Mouse (Mus musculus) hindbrain, embryonic 13.5 days (tissue): ENCODE results near the gene Ankrd33. TPM values are rescaled to one million over a fixed set of nuclear protein-coding genes. Genes with fewer than 3 reads are reported as not detected.
A peak's percentile ranks its signal among the peaks of the same experiment; 100 is the strongest.

Experiments used
- ATAC-seq: fragments of 200-750 bp; cut with Nextera tagmentation; 2 replicates; pipeline ENCODE4 v1.8.0; 2017; ENCODE audit warnings: moderate TSS enrichment; ENCODE audit not compliant: low FRiP score
- H3K27ac ChIP-seq: fragments of 300-500 bp; sonication (generic); 2 replicates; pipeline ENCODE4 v1.5.1; 2015; ENCODE audit warnings: inconsistent platforms, mild to moderate bottlenecking, moderate library complexity
- H3K27me3 ChIP-seq: fragments of 300-500 bp; sonication (generic); 2 replicates; pipeline ENCODE4 v1.6.1; 2015; ENCODE audit warnings: mild to moderate bottlenecking, inconsistent platforms
- H3K36me3 ChIP-seq: fragments of 300-500 bp; sonication (generic); 2 replicates; pipeline ENCODE4 v1.6.1; 2015; ENCODE audit warnings: mild to moderate bottlenecking, inconsistent platforms
- H3K4me1 ChIP-seq: fragments of 300-500 bp; sonication (generic); replicated peaks from 2 replicates; pipeline ENCODE4 v1.6.1; 2015; ENCODE audit warnings: inconsistent platforms
- H3K4me2 ChIP-seq: fragments of 300-500 bp; sonication (generic); 2 replicates; pipeline ENCODE4 v1.6.1; 2015; ENCODE audit warnings: inconsistent platforms, mild to moderate bottlenecking, moderate library complexity
- H3K4me3 ChIP-seq: fragments of 300-500 bp; sonication (generic); 2 replicates; pipeline ENCODE4 v1.5.1; 2015; ENCODE audit warnings: mild to moderate bottlenecking, inconsistent platforms
- H3K9ac ChIP-seq: fragments of 300-500 bp; sonication (generic); 2 replicates; pipeline ENCODE4 v1.6.1; 2015; ENCODE audit warnings: mild to moderate bottlenecking, inconsistent platforms
- H3K9me3 ChIP-seq: fragments of 300-500 bp; sonication (generic); 2 replicates; pipeline ENCODE4 v1.6.1; 2016; ENCODE audit warnings: inconsistent platforms
- WGBS: fragments of 180-500 bp; shearing (Covaris S2); methylation state at CpG from one replicate; pipeline ENCODE4 v1.1.7; 2015; 5-methylcytosine and 5-hydroxymethylcytosine counted together
- polyA plus RNA-seq: library from polyadenylated mRNA; unstranded; fragments of >200 nt; fragmentation: Nextera tagmentation; extraction: Ambion mirVana; gene quantifications from 2 replicates; pipeline ENCODE4 v1.2.1, GENCODE M21; 2015

The Ankrd33 gene
- polyA plus RNA-seq, 1 experiment from 2014 or later = not detected

GRCm38 (mm10) chr15:101091551-101091950, 24.0 kb upstream of the Ankrd33 start:
- Histone ChIP-seq H3K4me2 (no peak overlapping the region), H3K9ac (no peak overlapping the region), H3K4me1 (peaks cover 39% of the 10 kb centered on the region), H3K4me3 (no peak overlapping the region), H3K36me3 (no peaks in the 10 kb centered on the region), H3K27me3 (no peaks in the 10 kb centered on the region), H3K9me3 (no peaks in the 10 kb centered on the region), H3K27ac (peak overlapping the region; percentile 89)
- no peak for ATAC-seq
- WGBS = 95% methylated on average over 8 of the region's 8 CpGs

DNA sequence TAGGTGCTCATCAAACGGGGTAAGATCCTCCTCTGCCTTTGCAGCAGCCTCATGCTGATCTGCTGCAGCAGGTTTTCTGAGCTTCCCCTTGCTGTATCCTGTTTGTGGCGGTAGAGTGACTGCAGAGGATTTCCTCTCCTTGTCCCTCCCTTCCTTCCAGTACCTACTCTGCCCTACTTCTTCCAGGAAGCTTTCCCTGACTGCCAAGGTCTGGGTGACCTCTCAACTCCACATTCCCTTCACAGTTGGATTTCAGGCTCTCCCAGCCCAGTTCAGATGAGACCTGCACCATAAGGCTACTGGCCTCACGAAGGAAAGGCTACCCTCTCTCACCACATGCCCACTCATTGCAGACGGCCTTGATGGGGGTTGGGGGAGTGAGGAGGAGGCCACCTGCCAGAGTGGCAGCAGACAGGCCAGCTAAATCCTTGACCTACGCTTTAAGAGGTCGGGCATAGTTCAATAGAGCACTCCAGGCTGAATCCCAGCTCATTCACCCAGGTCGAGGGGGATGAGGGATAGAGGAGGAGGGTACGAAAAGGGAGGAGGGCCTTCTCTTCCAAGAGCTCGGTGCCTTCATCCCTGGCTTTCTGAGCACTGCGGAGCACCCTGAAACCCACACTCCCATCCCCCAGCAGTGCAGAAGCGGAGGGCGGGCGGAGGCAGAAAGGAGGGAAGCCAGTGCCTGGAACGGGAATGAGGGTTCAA, 23.3 kb upstream of the Ankrd33 start:
- Histone ChIP-seq H3K9me3 (no peaks in the 10 kb centered on the region), H3K36me3 (no peaks in the 10 kb centered on the region), H3K27me3 (no peaks in the 10 kb centered on the region), H3K27ac (peak overlapping the region; percentile 89), H3K9ac (no peak overlapping the region), H3K4me3 (no peak overlapping the region), H3K4me2 (peak overlapping the region; percentile 35), H3K4me1 (peaks cover 39% of the 10 kb centered on the region)
- WGBS = 23% methylated on average over 14 of the region's 14 CpGs
- peak; percentile 47; the same call in 1 of the 2 replicates for ATAC-seq

GRCm38 (mm10) chr15:101092829-101093648, 22.5 kb upstream of the Ankrd33 start:
- H3K27ac ChIP-seq = peak overlapping the region; percentile 89
- peak; percentile 88 for ATAC-seq
- H3K36me3 ChIP-seq = no peaks in the 10 kb centered on the region
- 7% methylated on average over 25 of the region's 25 CpGs for WGBS
- H3K9me3 ChIP-seq = no peaks in the 10 kb centered on the region
- H3K27me3 ChIP-seq = no peaks in the 10 kb centered on the region
- peak overlapping the region; percentile 35 for H3K4me2 ChIP-seq
- H3K4me3 ChIP-seq = no peak overlapping the region
- 0 out of 2 replicates have a peak overlapping the region, but pooled peaks have one; percentile 29 for H3K9ac ChIP-seq
- peaks cover 42% of the 10 kb centered on the region for H3K4me1 ChIP-seq

- H3K4me2 ChIP-seq = no peak overlapping the region
- H3K36me3 ChIP-seq = no peaks in the 10 kb centered on the region
- no peak for ATAC-seq
- peaks cover 44% of the 10 kb centered on the region for H3K4me1 ChIP-seq
- no peak overlapping the region for H3K9ac ChIP-seq
- 42% methylated on average over 6 of the region's 6 CpGs for WGBS
- H3K27ac ChIP-seq = peak overlapping the region; percentile 89
- no peak overlapping the region for H3K4me3 ChIP-seq
- no peaks in the 10 kb centered on the region for H3K9me3 ChIP-seq
- H3K27me3 ChIP-seq = no peaks in the 10 kb centered on the region
Measured at GRCm38 (mm10) chr15:101093988-101094387, 21.6 kb upstream of the Ankrd33 start.

DNA sequence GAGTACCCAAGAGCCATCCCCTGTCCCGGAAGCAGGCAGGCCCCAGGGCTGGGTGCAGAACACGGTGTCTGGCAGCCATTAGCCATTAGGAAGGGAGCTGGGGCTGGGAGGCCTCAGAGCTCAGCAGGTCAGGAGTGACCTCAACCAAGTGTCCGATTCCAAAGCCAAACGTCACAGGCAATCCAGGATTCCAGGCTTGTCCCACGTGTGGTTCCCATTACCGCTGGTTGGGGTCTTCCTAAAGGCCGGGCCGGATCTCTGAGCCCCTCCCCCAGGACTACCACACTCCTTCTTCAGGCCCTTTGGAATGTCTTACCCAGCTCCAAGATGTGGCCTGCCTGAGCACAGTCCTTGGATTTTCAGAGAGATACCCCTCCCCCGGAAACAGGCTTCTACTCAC, 20.6 kb upstream of the Ankrd33 start:
- H3K9me3 ChIP-seq = no peaks in the 10 kb centered on the region
- no peak overlapping the region for H3K4me2 ChIP-seq
- H3K27me3 ChIP-seq = no peaks in the 10 kb centered on the region; the same call in 1 of the 2 replicates
- no peak for ATAC-seq
- H3K9ac ChIP-seq = no peak overlapping the region
- WGBS = 59% methylated on average over 9 of the region's 9 CpGs
- H3K4me3 ChIP-seq = no peak overlapping the region
- no peak overlapping the region for H3K27ac ChIP-seq
- peaks cover 47% of the 10 kb centered on the region for H3K4me1 ChIP-seq
- no peaks in the 10 kb centered on the region for H3K36me3 ChIP-seq

- ATAC-seq = no peak
- peaks cover 47% of the 10 kb centered on the region for H3K4me1 ChIP-seq
- H3K4me2 ChIP-seq = no peak overlapping the region
- WGBS = 41% methylated on average over 3 of the region's 3 CpGs
- H3K9ac ChIP-seq = no peak overlapping the region
- no peaks in the 10 kb centered on the region for H3K36me3 ChIP-seq
- H3K27me3 ChIP-seq = no peaks in the 10 kb centered on the region; the same call in 1 of the 2 replicates
- H3K9me3 ChIP-seq = no peaks in the 10 kb centered on the region
- no peak overlapping the region for H3K27ac ChIP-seq
- H3K4me3 ChIP-seq = no peak overlapping the region
Measured at GRCm38 (mm10) chr15:101095392-101095791, 20.2 kb upstream of the Ankrd33 start.

DNA sequence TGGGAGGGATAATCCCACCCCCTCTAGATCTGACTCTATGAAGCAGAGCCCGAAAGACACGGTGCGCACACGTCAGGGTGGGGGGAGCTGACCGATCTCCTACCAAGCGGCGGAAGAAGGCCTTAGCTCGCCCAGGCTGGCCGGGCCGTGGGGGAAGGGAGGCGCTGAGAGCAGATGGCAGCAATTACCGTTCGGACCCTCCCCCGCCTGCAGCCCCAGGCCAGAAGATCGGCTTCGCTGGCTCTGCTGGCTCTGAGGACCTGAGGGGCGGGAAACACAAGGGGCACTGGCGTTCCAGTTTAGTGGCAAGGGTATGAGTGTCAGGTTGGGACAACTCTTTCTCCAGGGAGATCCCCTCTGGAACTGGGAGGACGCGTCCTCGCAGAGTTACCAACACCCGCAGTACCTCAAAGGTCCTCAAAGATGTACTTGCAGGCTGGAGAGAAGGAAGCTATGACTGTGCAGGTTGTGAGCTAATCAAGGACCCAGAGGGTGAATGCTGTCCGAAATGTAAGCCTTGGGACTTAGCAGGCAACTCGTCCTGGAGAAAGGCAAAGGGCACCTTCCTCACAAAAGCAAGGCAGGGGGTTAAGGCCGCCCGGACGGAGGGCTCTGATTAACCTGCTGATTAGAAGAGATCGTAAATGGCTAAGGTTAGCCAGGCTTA, 17.4 kb upstream of the Ankrd33 start:
- ATAC-seq = no peak; the same call in 1 of the 2 replicates
- no peaks in the 10 kb centered on the region; the same call in 1 of the 2 replicates for H3K27me3 ChIP-seq
- H3K4me2 ChIP-seq = peak overlapping the region; percentile 45
- no peaks in the 10 kb centered on the region for H3K36me3 ChIP-seq
- peaks cover 35% of the 10 kb centered on the region for H3K4me1 ChIP-seq
- no peaks in the 10 kb centered on the region; the same call in 1 of the 2 replicates for H3K9me3 ChIP-seq
- 2% methylated on average over 28 of the region's 28 CpGs for WGBS
- no peak overlapping the region for H3K4me3 ChIP-seq
- H3K27ac ChIP-seq = peak overlapping the region; percentile 42; the same call in 1 of the 2 replicates
- peak overlapping the region; percentile 65 for H3K9ac ChIP-seq

- no peaks in the 10 kb centered on the region for H3K36me3 ChIP-seq
- H3K27me3 ChIP-seq = no peaks in the 10 kb centered on the region; the same call in 1 of the 2 replicates
- no peak overlapping the region for H3K4me2 ChIP-seq
- no peak for ATAC-seq
- H3K9me3 ChIP-seq = no peaks in the 10 kb centered on the region; the same call in 1 of the 2 replicates
- 95% methylated on average over 3 of the region's 3 CpGs for WGBS
- H3K27ac ChIP-seq = no peak overlapping the region
- no peak overlapping the region for H3K9ac ChIP-seq
- no peak overlapping the region for H3K4me3 ChIP-seq
- H3K4me1 ChIP-seq = peaks cover 23% of the 10 kb centered on the region
Measured at GRCm38 (mm10) chr15:101100996-101101395, 14.6 kb upstream of the Ankrd33 start.

DNA sequence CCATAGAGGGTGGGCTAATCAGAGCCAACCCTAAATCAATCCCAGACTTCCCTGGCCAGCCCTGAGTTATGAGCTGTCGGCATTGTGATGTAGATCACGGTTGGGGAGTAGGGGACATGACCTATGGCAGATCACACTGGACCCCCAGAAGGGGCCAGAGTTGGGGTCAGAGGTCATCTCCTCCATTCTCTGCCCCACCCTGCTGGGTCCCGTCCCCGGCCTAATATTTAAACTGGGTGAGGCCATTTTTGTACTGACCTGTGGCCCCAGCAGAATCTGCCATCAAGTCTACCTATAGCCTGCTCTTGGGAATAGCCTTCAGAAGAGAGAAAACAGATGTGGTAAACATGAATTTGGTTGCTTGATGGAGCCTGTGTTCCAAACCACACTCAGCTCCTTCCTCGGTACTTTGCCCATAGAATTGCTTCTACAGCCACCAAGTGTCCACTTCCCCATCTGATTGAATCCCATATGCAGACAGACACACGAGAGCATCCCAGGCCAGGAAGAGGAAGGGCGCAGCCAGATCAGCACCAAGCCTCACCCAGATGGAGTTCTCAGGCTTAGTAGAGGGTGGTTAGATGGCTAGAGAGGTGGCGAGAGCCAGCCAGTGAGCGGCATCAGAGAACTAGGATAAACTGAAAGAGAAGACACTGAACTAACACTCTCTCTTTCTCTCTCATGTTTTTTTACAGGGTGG, 11.8 kb upstream of the Ankrd33 start:
- Histone ChIP-seq H3K9ac (no peak overlapping the region), H3K9me3 (no peaks in the 10 kb centered on the region; the same call in 1 of the 2 replicates), H3K4me1 (peaks cover 11% of the 10 kb centered on the region), H3K4me3 (no peak overlapping the region), H3K27me3 (no peaks in the 10 kb centered on the region; the same call in 1 of the 2 replicates), H3K4me2 (no peak overlapping the region), H3K27ac (no peak overlapping the region), H3K36me3 (no peaks in the 10 kb centered on the region)
- WGBS = 68% methylated on average over 9 of the region's 9 CpGs
- ATAC-seq = no peak

DNA sequence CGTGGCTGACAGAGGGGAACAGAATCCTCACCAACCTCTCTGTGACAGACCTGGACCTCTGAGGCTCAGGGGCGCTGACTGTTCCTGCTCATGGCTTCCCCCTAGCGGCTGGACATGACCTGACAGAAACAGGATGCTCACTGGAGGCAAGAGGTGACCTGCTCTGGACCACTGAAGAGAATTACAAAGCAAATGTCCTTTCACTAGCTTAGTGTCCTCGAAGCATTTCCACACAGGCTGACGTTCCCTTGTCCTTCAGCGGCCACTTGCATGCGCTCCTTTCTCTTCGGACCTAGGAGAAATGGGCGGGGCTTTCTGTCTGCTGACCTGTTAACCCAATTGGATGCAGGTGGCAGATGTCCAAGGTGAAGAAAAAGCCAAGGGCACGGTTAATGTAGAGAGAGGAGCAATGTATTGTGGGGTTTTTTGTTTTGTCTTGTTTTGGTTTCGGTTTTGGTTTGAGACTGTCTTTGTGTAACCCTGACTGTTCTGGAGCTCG, 10.0 kb upstream of the Ankrd33 start:
- Histone ChIP-seq H3K36me3 (no peaks in the 10 kb centered on the region), H3K4me2 (peak overlapping the region; percentile 19; the same call in 1 of the 2 replicates), H3K4me1 (0 out of 2 replicates have a peak, but pooled peaks cover 6% of the 10 kb centered on the region), H3K4me3 (no peak overlapping the region), H3K9me3 (no peaks in the 10 kb centered on the region; the same call in 1 of the 2 replicates), H3K27ac (no peak overlapping the region), H3K27me3 (0 out of 2 replicates have a peak, but pooled peaks cover 7% of the 10 kb centered on the region), H3K9ac (no peak overlapping the region)
- 20% methylated on average over 12 of the region's 12 CpGs for WGBS
- ATAC-seq = peak; percentile 39; the same call in 1 of the 2 replicates

- WGBS = 86% methylated on average over 10 of the region's 10 CpGs
- no peak for ATAC-seq
Measured at GRCm38 (mm10) chr15:101106011-101106410, 9.5 kb upstream of the Ankrd33 start.

More at GRCm38 (mm10) chr15:101106011-101106410, 9.5 kb upstream of the Ankrd33 start:
- Histone ChIP-seq H3K9me3 (no peaks in the 10 kb centered on the region), H3K27ac (no peak overlapping the region), H3K27me3 (0 out of 2 replicates have a peak, but pooled peaks cover 8% of the 10 kb centered on the region), H3K36me3 (no peaks in the 10 kb centered on the region), H3K9ac (no peak overlapping the region), H3K4me3 (no peak overlapping the region), H3K4me2 (no peak overlapping the region), H3K4me1 (0 out of 2 replicates have a peak, but pooled peaks cover 6% of the 10 kb centered on the region)
